Mouse (Mus musculus): Measurements from ENCODE around the gene Svopl.

The Svopl gene

DNA sequence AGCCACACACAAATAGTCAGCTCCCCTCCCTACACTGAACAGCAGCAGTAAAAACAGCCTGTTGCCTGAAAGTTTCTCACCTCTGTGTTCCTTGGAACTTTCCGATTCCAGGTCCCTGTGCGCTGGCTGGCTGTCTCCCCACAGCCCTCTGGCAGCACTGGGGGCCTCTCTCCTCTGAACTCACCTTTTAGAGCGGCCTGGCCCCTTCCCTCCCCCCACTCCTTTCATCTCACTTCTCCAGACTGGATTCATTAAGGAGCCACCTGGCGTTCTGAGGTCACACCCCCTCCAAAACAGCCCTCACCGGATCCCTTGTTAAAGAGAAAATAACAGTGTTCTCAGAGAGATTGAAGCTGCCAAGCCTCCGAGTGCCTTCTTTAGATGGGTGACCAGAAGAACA lies at the start of gene Svopl:
Gene Svopl, minus strand, starts transcription at position 159 of the 400 bp plus-strand sequence.
- no peak for DNase-seq

GRCm38 (mm10) chr6:38094701-38095100 lies 47.9 kb upstream of the Svopl start:
- DNase-seq, result no peak

- no peak for DNase-seq
Measured at GRCm38 (mm10) chr6:38092539-38092938, 45.7 kb upstream of the Svopl start.

DNA sequence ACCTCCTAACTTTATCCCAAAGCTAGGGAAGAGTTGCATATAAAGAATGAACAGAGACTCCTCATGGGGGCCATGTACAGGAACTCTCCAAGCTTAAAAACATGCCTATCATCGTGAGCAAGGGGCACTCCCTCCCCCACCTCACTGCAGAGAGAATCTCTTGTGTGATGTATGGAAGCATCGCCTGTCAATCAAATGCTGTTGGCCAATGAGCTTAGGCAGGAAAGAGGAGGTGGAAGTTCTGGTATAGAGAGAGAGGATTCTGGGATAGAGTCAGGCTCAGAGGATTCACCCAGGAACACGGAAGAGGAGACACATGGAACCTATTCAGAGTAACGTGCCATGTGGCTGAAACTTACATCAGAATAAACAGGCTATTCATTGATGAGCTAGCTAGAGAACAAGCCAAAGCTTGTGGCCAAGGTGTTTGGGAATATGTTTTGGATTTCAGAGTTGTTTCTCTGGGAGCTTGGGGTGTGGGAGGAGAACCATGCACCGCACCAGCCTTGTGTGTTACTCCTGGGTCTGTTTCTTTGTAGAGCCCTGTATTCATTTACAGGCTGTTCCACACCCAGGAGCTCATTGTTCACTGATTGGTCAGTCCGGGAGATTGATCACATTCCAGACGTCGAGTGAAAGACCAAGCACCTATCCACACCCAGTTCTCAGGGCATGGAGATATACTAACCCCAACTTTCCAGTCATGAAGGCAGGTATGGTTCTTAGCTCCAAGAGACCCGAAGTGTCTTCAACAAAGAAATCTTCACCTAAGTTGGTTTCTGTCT lies 40.6 kb upstream of the Svopl start:
- no peak for DNase-seq

DNA sequence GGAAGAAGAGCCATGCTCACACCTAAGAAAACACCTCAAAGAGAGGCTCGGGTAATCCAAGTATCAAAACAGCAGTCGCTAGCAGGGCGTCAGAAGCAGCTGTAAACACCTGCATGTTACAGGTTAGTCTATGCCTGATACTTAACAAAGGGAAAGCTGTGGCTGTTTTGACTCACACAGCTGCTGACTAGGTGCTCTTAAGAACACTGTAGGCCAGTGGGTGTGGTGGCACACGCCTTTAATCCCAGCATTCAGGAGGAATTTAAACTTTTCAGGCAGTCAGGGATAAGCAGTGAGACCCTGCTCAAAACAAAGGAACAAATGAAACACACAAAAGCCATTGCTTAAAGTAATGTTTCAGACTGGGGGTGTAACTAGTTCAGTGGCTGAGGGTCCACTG lies 36.4 kb upstream of the Svopl start:
- DNase-seq, result no peak

GRCm38 (mm10) chr6:38081727-38082341 lies 35.0 kb upstream of the Svopl start:
- peak; percentile 95 for DNase-seq

DNA sequence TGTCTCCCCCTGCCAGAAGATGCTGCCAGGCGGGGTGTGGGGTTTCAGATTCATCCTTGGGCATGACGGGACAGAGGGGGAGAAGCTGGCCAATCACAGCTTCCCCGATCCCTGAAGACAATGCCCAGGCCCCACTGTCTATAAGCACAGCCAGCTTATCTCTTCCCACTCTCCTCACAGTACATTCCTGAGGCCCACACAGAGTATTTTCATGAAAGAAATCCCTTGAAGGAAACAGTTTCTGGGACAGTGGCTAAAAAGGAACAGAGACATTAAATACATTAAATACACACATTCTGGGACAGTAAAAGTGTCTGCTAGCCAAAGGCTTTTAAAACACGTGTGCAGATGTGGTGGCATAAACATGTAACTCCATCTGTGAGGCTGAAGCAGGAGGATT lies 33.6 kb upstream of the Svopl start:
- no peak for DNase-seq

GRCm38 (mm10) chr6:38073592-38073991 lies 26.8 kb upstream of the Svopl start:
- DNase-seq, result no peak

- DNase-seq, result no peak
Measured at GRCm38 (mm10) chr6:38072137-38072796, 25.5 kb upstream of the Svopl start.

- no peak for DNase-seq
Measured at GRCm38 (mm10) chr6:38071256-38071655, 24.5 kb upstream of the Svopl start.

- peak; percentile 95 for DNase-seq
Measured at GRCm38 (mm10) chr6:38066215-38066614, 19.4 kb upstream of the Svopl start.

DNA sequence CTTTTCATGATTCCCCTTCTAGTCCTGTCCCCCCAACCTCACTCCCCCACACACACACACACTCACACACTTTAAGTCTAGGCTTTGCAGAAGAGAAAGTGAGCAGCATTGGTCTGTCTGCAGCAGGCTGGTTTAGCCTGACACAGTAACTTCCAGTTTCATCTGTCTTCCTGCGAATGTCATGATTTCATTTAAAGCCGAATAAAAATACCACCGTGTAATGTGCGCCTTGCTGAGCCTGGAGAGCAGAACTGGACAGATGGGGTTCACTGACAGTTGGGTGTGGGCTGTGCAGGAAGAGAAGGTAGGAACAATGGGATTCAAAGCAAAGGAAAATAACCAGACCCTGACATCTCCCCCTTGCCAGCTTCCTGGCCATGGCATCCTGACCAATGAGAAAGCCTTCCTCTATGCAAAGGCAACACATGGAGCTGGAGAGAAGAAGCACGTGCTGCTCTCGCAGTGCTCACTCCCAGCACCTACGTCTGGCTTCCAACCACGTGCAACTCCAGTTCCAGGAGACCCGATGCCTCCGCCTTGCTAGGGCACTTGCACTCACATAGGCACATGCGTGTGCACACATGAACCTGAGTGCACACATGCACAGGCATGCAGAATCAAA lies 18.8 kb upstream of the Svopl start:
- DNase-seq, result no peak

DNA sequence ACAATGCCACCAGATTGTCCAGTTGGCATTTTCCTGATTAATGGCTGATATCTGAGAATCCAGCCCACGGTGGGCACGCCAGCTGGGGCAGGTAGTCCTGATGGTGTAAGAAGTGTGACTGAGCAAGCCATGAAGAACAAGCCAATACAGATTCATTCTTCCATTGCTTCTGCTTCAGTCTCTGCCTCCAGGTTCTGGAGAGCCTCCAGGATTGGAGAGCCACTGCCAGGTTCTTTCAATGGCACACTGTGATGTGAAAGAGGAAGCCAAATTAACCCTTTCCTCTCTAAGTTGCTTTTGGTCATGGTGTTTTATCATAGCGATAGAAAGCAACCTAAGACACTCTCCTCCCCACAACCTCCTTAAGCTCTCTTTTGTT lies 18.3 kb upstream of the Svopl start:
- peak; percentile 82 for DNase-seq

- DNase-seq, result no peak
Measured at GRCm38 (mm10) chr6:38064621-38065020, 17.8 kb upstream of the Svopl start.

DNA sequence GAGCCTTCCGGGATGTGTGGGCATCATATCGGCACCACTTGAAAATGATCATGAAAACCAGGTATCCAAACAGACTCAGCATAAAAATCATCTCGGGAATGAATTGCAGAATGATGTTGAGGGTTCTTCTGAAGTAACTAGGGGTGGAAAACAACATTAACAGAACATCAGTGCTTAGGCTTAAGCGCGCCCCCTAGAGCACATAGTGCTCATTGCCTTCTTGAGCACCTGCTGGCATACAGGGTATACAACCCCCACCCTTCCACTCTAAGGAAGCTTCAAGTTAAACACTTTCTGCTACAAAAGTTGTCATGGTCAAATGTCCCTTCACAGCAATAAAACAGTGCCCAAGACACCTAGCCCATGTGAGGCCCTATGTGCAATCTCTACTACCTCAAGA lies 12.0 kb upstream of the Svopl start:
- DNase-seq, result no peak

DNA sequence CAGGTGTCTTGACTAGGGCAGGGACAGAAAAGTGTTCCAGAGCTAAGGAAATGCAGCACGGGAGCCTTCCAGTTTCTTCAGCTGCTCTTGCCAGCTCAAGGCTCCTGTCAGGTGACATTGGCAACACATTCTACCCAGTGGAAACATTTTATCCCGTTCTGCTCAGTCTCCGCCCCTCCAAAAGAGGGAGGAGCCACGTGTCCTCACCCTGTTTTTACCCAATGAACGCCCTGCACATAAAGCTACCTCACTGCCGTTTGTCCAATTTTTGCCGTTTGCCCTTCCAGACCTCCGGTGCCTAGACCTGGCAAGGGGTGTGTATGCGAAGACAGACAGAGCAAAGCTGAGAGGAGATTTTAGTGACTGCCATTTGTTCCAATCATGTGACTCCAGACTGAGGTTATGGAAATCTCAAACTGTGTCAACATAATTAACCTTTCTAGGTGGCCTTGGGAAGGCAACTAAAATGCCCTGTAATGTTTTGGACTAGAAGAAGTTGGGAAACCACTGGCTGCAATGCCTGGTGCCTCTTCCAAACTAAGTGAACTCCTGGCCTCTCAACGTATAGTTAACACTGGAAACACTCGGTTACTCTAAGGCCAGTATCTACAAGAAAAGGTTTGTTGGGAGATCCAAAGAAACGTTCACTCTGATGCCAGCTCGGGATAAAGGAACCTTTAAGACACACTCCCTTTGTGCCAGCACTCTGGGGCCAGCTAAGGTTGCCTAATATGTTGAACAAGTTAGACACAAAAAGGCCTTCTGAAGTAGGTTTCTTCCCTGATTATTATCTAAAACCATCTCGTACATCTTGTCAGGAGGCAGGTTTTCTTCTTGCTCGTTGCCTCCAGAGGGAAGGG lies 8.9 kb upstream of the Svopl start:
- no peak for DNase-seq

DNA sequence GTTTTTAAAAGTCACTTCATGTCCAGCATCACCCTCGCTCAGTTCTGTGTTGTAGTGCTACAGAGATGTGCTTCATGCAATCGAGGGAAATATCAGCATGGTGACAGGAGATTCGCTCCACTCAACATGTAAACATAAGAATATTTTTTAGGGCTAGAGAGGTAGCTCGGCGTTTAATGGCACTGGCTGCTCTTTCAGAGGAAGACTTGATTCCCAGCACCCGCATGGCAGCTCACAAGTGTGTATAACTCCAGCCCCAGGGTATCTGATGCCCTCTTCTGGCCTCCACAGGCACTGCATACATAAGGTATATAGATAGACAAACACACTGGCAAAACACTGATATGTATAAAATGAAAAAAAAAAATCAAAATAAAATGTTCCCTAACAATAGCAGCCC lies 2.8 kb upstream of the Svopl start:
- no peak for DNase-seq

- DNase-seq, result peak; percentile 95
Measured at GRCm38 (mm10) chr6:38048800-38049561, 2.2 kb upstream of the Svopl start.

DNA sequence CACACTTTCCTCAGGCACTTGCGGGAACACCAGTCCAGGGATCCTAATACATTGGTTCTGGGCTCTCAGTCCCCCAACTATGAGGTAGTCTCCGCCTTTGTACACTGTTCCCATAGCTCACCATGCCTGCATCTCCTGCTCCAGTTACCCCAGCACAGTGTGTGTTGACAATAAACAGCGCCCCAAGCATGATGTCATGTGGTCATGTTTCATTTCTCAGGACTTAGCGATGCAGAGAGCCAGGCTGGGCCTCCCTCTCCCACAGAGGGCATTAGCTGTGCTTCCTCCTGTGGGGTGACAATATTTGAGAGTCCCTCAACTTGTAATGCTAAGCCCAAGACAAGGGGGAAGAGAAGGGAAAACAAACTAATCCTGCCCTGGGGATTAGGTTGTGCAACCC lies 1.2 kb upstream of the Svopl start:
- peak; percentile 94 for DNase-seq

DNA sequence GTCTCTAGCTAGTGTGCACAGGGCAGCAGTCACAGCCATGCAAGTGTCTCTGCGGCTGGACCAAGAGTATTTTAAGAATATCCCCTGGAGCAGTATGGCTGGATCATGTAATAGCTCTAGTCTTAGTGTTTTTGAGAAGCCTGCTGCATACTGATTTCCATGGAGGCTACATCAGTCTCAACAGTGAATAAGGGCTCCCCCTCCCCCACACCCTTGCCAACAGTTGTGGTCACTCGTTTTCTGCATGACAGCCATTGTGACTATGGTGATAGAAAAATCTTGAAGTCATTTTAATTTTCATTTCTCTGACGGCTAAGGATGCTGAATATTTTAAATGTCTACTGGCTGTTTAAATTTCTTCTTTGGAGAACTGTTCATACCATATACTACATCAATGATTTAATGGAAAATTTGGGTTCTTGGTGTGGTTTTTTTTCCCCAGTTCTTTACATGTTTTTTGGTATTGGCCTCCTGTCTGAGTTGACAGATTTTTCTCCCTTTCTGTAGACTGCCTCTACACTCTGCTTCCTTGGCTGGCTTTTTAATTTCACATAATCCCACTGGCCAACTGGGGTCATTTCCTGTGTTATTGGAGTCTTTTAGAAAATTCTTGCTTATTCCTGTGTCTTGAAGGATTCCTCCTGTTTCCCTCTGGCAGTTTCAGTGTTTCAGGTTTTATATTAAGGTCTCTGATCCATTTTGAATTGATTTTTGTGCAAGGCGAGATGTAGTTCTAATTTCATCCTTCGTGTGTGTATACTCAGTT lies 13.8 kb downstream of the Svopl start:
- no peak for DNase-seq

DNA sequence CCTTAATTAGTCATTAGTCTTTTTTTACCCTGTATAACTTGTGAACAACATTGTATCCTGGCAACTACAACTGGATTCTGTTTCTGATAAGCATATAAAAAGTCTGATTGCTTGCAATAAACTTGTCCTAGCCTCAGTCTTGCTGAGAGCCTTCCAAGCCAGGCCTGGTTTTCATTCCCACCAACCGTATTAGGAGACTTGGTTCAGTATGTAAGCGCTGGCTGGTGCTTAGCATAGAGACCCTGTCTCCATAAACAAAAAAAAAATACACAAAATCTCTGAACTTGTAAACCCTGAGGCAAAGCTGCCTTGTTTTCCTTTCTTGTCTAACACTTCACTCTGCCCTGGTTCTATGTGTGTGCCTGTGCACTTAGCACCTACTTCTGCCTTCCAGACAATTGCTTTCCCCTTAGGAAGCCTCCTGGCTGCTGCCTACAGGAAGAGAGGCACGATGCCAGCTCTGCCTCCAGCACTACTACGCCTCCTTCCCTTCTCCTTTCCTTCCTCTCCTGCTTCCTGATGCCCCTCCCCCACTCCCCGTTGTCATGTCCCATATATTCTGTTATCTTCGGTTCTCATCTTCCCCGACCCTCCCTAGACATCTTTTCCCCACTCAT lies 14.8 kb downstream of the Svopl start:
- DNase-seq, result peak; percentile 89

Measured in heart, adult 11 months (tissue).